Mouse (Mus musculus): ENCODE measurements around the gene Tvp23b.

DNA sequence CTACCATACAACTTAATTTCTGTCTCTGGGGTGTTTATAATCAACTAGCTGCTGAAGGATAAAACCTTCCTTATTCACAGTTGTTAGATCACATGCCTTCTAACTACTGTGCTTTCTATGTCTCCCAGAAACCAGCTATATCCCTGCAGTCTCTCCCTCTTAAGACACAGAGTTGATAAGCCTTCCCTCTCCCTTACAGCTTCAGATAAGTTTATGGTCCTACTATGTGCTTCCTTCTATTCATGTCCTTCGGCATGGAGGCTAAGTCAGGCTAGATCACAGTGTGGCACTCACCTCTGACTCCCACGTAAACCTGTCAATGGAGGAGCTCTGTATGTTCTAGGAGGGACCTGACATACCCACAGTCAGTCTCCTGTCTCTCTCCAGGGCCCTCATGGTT is 48.9 kb upstream of the Tvp23b start:
- TF ChIP-seq ZMIZ1 (IDR thresholded peaks at IDR 0.05; ENCODE audit: low read depth, low read length) (no peak), MAX (IDR thresholded peaks at IDR 0.05; ENCODE audit: low read length) (no peak), E2F4 (IDR thresholded peaks at IDR 0.05; ENCODE audit: borderline replicate concordance, low read depth, low read length) (no peak)

Data from MEL (cell line).